Mouse (Mus musculus): ENCODE measurements around the gene Clasrp.

The Clasrp gene

DNA sequence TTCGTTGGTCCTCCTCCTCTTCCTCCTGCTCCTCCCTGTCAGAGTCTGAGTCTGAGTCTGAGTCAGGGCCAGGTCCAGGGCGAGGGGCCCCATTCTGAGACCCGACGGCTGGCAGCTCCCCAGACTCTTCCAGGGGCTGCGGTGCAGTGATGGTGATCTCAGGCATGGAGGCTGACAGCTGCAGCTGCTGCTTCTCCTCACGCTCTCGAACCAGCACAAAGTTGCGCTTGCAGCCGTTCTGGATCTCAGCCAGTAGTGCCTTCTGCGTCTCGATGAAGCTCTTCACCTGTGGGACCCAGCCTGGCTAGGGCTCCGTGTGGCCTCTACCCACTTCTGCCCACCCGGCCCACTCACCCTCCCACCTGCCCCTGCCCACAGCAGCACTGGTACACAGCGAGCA lies 72.0 kb downstream of the Clasrp start:
- DNase-seq (ENCODE audit: low spot score in 2 of 2) = no peak

DNA sequence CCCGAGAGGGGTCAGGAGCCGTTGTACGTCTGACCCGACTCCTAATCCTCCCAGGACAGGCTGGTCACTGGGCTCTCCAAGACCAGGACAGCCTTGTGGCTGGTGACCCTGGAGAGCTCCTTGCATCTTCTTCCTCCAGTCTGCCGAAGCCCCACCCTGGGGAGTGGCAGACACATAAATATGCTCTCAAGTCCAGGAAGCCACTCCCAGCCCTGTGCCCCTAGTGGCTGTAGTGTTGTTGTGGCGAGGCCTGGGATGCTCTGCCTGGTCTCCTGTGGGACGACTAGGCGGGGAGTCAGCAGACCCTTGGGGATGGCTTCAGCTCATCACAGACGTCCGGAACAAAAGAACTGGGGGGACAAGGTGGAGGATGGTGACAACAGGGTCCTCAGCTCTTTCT lies 73.2 kb downstream of the Clasrp start:
- DNase-seq (ENCODE audit: low spot score in 2 of 2) = no peak

All from frontal cortex, postnatal 36 days (tissue).